Mouse (Mus musculus) cerebellum, adult 8-10 months (tissue): Measurements from ENCODE around the gene Zfp182.

Experiments used
- DNase-seq: peaks from one replicate; pipeline ENCODE4 v3.0.0; 2022

Gene Zfp182

DNA sequence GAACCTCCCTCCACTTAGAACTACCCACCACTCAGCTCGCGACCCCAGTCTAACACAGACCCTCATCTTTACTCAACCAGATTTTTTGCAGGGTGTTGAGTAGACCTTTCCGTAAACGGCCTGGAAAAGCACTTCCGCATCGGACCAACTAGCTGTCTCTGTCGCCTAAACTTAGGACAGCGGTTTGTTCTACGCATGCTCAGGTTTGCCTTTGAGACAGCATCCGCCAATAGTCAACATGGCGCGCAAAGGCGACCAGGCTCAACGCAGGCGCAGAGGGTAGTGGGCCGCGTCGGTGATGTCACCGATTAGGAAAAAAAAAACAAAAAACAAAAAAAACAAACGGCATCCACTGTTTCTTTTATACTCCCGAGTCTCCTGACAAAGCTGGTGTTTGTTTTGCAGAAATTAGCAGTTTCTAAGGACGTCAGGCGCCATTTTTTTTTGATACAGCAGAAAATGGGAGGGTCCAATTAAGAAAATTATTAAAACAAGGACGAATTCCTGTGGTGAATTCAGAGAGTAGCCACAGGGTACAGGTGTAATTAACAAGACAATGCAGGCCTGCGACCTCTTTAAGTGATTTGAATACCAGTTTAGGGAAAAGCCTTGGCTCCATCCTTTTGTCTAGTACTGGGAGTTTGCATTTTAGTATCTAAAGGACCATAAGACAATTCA is at the start of gene Zfp182:
Gene Zfp182 (minus strand): TSS at position 451 of the 678 bp plus-strand sequence.
- DNase-seq, result peak; percentile 62

- no peak for DNase-seq
These were observed 27.7 kb upstream of the Zfp182 start for GRCm38 (mm10) chrX:21089867-21090239.

- DNase-seq, result peak; percentile 71
These were observed 27.1 kb upstream of the Zfp182 start, which contains the start of gene Zfp300 for GRCm38 (mm10) chrX:21088983-21089866. Gene Zfp300 (minus strand): TSS chrX:21089527.

DNA sequence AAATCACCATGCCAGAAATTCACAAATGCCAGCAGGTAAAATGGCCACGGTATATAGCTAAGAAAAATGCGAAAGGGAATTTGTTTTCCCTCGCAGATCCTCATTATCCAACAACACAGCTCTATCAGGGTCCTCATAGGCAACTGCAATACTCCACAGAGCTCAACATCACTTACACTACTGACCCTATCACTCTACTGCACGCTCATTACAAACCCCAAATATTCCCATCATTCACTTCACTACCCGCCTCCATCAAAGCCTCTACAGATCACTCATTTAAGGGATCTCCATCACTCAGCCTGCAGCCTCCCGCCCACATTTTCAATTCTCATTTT is 26.5 kb upstream of the Zfp182 start:
- DNase-seq, result no peak

GRCm38 (mm10) chrX:21068106-21068505 is 6.0 kb upstream of the Zfp182 start, which contains the start of gene Spaca5:
Gene Spaca5 (plus strand): TSS chrX:21068406.
- no peak for DNase-seq

DNA sequence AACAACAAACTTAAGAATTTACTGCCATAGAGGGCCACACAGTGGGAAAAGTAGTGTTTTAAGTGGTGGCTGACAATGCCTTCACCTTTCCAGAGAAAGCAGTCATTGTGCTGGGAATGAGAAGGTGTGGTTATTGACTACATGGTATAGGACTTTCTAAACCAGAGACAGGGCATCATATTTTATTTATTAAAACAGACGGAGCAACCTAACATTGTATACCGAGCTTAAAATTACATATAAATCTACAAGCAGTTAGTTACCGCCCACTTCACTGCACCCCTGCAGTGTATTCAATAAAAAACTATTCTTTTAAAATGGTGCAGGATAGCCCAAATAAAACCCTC is 401 bp upstream of the Zfp182 start:
- no peak for DNase-seq

DNA sequence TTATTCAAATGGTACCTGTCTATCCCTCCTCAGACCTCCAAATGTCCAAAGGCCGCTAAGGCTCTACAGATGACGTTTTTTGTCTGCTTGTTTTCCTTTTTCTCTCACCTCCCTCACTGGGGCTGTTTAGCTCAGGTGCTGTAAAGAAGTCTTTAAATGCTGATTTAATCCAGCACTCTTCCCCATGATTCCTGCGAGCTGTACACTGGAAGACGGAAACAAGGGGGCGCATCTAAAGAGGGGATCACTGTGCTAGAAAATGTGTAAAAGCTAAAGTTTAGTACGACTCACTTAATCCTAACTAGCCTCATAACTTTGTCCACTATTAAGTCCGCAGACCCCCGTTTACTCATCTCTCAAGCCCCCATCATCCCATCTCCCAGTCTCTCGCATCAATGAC is 656 bp downstream of the Zfp182 start:
- DNase-seq, result no peak

GRCm38 (mm10) chrX:20980901-20981300 is 81.2 kb downstream of the Zfp182 start:
- no peak for DNase-seq
